Mouse (Mus musculus): ENCODE data around the gene Slc39a11.

GRCm38 (mm10) chr11:113533931-113534330, 115.9 kb downstream of the Slc39a11 start:
- TF ChIP-seq CTCF (IDR thresholded peaks at IDR 0.05; ENCODE audit: control insufficient read depth, insufficient read depth, low read length) (no peak), POLR2A (IDR thresholded peaks at IDR 0.05; ENCODE audit: borderline replicate concordance, control insufficient read depth, low read depth, low read length) (no peak)
